Mouse (Mus musculus) G1E (cell line): ENCODE measurements at regions not wholly inside any gene's neighbourhood (a gene's known extent, or its start where the extent isn't known, plus 50 kb on each side); places are given as distances from the start of the nearest gene placed in this dataset.

Experiments used
- ATAC-seq: 2 replicates; pipeline ENCODE4 v1.8.0; 2016; ENCODE audit warnings: mild to moderate bottlenecking; ENCODE audit not compliant: insufficient number of reproducible peaks, poor library complexity, low FRiP score, severe bottlenecking; ENCODE audit errors: extremely low read depth
- DNase-seq: peaks from one replicate; pipeline ENCODE4 v3.0.0; 2012; ENCODE audit warnings: low spot score
- H3K27me3 ChIP-seq: 2 replicates; pipeline ENCODE4 v1.6.1; 2012; ENCODE audit warnings: mild to moderate bottlenecking, low read length, inconsistent platforms; ENCODE audit not compliant: insufficient read depth
- H3K36me3 ChIP-seq: replicated peaks from 2 replicates; pipeline ENCODE3; 2012; ENCODE audit warnings: mild to moderate bottlenecking, inconsistent platforms
- H3K4me1 ChIP-seq: 2 replicates; pipeline ENCODE4 v1.6.1; 2012; ENCODE audit warnings: low read depth, low read length, inconsistent platforms, mixed read lengths; ENCODE audit not compliant: insufficient read depth
- H3K4me3 ChIP-seq: 2 replicates; pipeline ENCODE4 v1.5.1; 2012; ENCODE audit warnings: low read depth, mild to moderate bottlenecking, inconsistent platforms, low read length, moderate library complexity, mixed read lengths
- H3K9me3 ChIP-seq: replicated peaks from 2 replicates; pipeline ENCODE4 v1.6.1; 2012; ENCODE audit warnings: inconsistent platforms
- CTCF ChIP-seq: IDR thresholded peaks from 2 replicates; pipeline ENCODE4 v1.5.1; 2012; ENCODE audit warnings: low read depth, low read length, inconsistent platforms, mixed read lengths
- GATA1 ChIP-seq: IDR thresholded peaks from 2 replicates; pipeline ENCODE4 v1.6.1; 2012; ENCODE audit warnings: borderline replicate concordance, low read length, inconsistent platforms, mixed read lengths
- GATA2 ChIP-seq: IDR thresholded peaks from 2 replicates; pipeline ENCODE4 v1.6.1; 2012; ENCODE audit warnings: low read depth, low read length, inconsistent platforms, borderline replicate concordance
- POLR2AphosphoS5 ChIP-seq: IDR thresholded peaks from 2 replicates; pipeline ENCODE4 v1.6.1; 2012; ENCODE audit warnings: low read depth, low read length, inconsistent platforms; ENCODE audit not compliant: insufficient replicate concordance
- TAL1 ChIP-seq: conservative IDR thresholded peaks from 2 replicates; pipeline ENCODE4 v1.6.1; 2012; ENCODE audit warnings: low read depth, low read length, inconsistent platforms, mixed read lengths

- ATAC-seq (no peak), DNase-seq (no peak)
- H3K27me3 ChIP-seq = no peaks in the 10 kb centered on the region
- H3K36me3 ChIP-seq = no peaks in the 10 kb centered on the region
- no peaks in the 10 kb centered on the region for H3K4me1 ChIP-seq
- no peak overlapping the region for H3K4me3 ChIP-seq
- H3K9me3 ChIP-seq = peaks cover 20% of the 10 kb centered on the region
- TF ChIP-seq GATA2 (no peak), POLR2AphosphoS5 (no peak), TAL1 (no peak), GATA1 (no peak), CTCF (no peak)
These were observed 203.1 kb upstream of the Pdzrn3 start for GRCm38 (mm10) chr6:101580824-101581223.

- ATAC-seq = no peak
- Histone ChIP-seq H3K36me3 (no peaks in the 10 kb centered on the region), H3K27me3 (no peaks in the 10 kb centered on the region), H3K4me1 (no peaks in the 10 kb centered on the region), H3K4me3 (no peak overlapping the region), H3K9me3 (peaks cover 15% of the 10 kb centered on the region)
- no peak for DNase-seq
- TF ChIP-seq GATA1 (no peak), TAL1 (no peak), GATA2 (no peak), CTCF (no peak), POLR2AphosphoS5 (no peak)
These were observed 178.4 kb upstream of the Pdzrn3 start for GRCm38 (mm10) chr6:101556096-101556495.

GRCm38 (mm10) chr6:101554965-101555604, 177.4 kb upstream of the Pdzrn3 start:
- ATAC-seq = no peak
- TF ChIP-seq CTCF = no peak
- TF ChIP-seq GATA2 = no peak
- no peak for TF ChIP-seq GATA1
- no peak for TF ChIP-seq TAL1
- no peak for TF ChIP-seq POLR2AphosphoS5
- DNase-seq = no peak
- H3K27me3 ChIP-seq = no peaks in the 10 kb centered on the region
- H3K4me1 ChIP-seq = no peaks in the 10 kb centered on the region
- no peak overlapping the region for H3K4me3 ChIP-seq
- H3K9me3 ChIP-seq = peaks cover 13% of the 10 kb centered on the region
- H3K36me3 ChIP-seq = no peaks in the 10 kb centered on the region

GRCm38 (mm10) chr6:101550501-101551268, 173.0 kb upstream of the Pdzrn3 start:
- Histone ChIP-seq H3K4me3 (no peak overlapping the region), H3K4me1 (no peaks in the 10 kb centered on the region), H3K27me3 (no peaks in the 10 kb centered on the region), H3K36me3 (no peaks in the 10 kb centered on the region), H3K9me3 (peaks cover 12% of the 10 kb centered on the region)
- ATAC-seq = no peak
- TF ChIP-seq TAL1 (no peak), CTCF (no peak)
- no peak for DNase-seq

GRCm38 (mm10) chr6:101537581-101537980, 159.9 kb upstream of the Pdzrn3 start:
- Histone ChIP-seq H3K4me3 (no peak overlapping the region), H3K9me3 (peaks cover 4% of the 10 kb centered on the region; the same call in 1 of the 2 replicates), H3K4me1 (no peaks in the 10 kb centered on the region), H3K36me3 (no peaks in the 10 kb centered on the region), H3K27me3 (no peaks in the 10 kb centered on the region)
- no peak for ATAC-seq
- no peak for TF ChIP-seq GATA1
- TF ChIP-seq CTCF = no peak
- TF ChIP-seq TAL1 = no peak
- no peak for TF ChIP-seq POLR2AphosphoS5
- no peak for TF ChIP-seq GATA2
- no peak for DNase-seq

GRCm38 (mm10) chr6:101534214-101535052, 156.7 kb upstream of the Pdzrn3 start:
- Histone ChIP-seq H3K36me3 (no peaks in the 10 kb centered on the region), H3K4me3 (no peak overlapping the region), H3K4me1 (no peaks in the 10 kb centered on the region), H3K27me3 (no peaks in the 10 kb centered on the region), H3K9me3 (peaks cover 4% of the 10 kb centered on the region; the same call in 1 of the 2 replicates)
- DNase-seq (no peak), ATAC-seq (no peak)
- TF ChIP-seq GATA1 = no peak
- no peak for TF ChIP-seq TAL1
- TF ChIP-seq POLR2AphosphoS5 = no peak
- TF ChIP-seq GATA2 = no peak
- no peak for TF ChIP-seq CTCF
